Mouse (Mus musculus) thymus, adult 2 months (tissue): ENCODE results near the gene Lrrc7.

Experiments
- CTCF ChIP-seq: fragments of 200-500 bp; IDR thresholded peaks from 2 replicates; pipeline ENCODE4 v1.5.1; 2012; ENCODE audit warnings: mild to moderate bottlenecking, control low read depth, low read length, moderate library complexity, borderline replicate concordance; ENCODE audit not compliant: control insufficient read depth, poor library complexity, insufficient read depth; ENCODE audit errors: extremely low read depth
- POLR2A ChIP-seq: fragments of 200-500 bp; IDR thresholded peaks from 2 replicates; pipeline ENCODE4 v1.6.1; 2012; ENCODE audit warnings: mild to moderate bottlenecking, low read length, control low read depth, moderate library complexity; ENCODE audit not compliant: control insufficient read depth, poor library complexity, insufficient read depth; ENCODE audit errors: extremely low read depth

DNA sequence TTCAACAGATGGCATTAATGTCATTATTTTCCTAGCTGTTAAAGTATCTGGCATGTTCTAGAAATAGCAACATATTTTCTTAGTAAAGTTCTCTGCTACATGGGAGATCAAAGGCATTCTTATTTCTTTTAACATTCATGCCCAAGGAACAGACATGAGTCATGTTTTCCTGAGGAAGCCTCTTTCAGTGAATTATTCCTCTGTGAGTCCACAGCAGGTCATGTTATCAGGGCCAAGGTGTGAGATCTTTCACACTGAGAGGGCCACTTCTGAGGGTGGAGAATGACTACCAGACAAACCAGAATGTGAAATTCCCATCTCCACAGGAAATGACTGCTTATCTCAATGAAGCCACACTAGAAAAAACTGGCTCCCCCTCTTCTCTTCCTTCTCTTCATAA, 309.4 kb downstream of the Lrrc7 start:
- TF ChIP-seq CTCF (no peak), POLR2A (no peak)
